Mouse (Mus musculus): ENCODE measurements at regions not wholly inside any gene's neighbourhood (a gene's known extent, or its start where the extent isn't known, plus 50 kb on each side); places are given as distances from the start of the nearest gene placed in this dataset.
A peak's percentile ranks its signal among the peaks of the same experiment; 100 is the strongest.

DNA sequence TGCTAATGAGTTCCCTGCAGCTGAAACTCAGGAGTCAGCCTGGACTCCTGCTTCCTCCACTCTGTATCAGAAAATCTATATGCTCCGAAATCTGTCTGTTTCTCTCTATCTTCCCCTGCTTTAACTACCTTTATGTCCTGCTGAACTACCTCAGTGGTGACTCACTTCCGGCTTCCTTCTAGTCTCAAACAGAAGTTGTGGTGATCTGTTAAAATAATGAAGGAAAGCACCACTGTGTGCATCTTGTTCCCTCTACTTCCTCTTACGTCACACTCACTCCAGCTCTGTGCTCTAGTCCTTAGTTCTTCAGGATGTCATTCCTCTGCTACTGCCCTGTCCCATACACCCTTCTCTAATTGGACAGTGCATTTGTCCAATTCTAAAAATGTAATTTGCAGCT, 148.2 kb upstream of the Prdm1 start:
- H3K36me3 ChIP-seq (ENCODE audit: insufficient read depth, low read length) = no peaks in the 10 kb centered on the region
- no peak overlapping the region for H3K4me3 ChIP-seq (ENCODE audit: low read length)
- H3K9ac ChIP-seq (replicated peaks; ENCODE audit: low read length) = no peak overlapping the region
- no peak for TF ChIP-seq CTCF (IDR thresholded peaks at IDR 0.05; ENCODE audit: low read depth)
- ATAC-seq (no peak), DNase-seq (ENCODE audit: low spot score) (no peak)
- H3K9me3 ChIP-seq (ENCODE audit: low read length) = no peaks in the 10 kb centered on the region
- no peak overlapping the region for H3K4me2 ChIP-seq (ENCODE audit: low read depth, low read length)
- H3K27me3 ChIP-seq (ENCODE audit: insufficient read depth, low read length) = no peaks in the 10 kb centered on the region
- H3K27ac ChIP-seq = no peak overlapping the region
- WGBS = 91% methylated on average over 3 of the region's 3 CpGs
- no peaks in the 10 kb centered on the region for H3K4me1 ChIP-seq (ENCODE audit: insufficient read depth, low read length)

DNA sequence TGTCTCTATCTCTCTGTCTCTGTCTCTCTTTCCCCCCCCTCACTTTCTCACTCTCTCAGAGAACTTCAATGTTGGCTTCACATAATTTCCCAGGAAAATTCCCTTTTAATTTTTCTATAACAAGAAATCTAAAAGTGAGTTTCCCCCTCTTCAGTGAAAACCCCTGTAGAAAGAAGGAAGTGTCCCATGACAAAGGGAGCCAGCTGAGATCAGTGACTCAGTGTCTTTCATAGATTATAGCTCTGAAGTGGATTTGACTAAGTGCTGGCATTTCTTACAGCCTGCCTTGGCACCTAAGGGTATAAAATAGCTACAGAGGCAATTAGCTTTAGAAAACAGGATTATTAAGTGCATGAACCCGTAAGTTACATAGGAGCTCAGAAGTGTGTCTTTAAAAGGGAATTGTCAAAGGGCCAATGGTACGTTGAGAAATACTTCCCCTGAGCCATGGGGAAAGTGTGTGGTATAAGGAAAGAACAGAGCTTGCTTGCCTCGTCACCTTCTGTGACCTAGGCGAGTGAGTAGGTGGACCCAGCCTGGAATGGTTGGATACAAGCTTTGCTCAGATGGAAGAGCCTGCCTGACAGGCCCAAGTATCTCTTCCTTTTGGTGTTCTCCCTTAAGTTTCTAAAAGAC, 137.3 kb upstream of the Prdm1 start:
- Histone ChIP-seq H3K36me3 (ENCODE audit: insufficient read depth, low read length) (no peaks in the 10 kb centered on the region), H3K4me2 (ENCODE audit: low read depth, low read length) (no peak overlapping the region), H3K27me3 (ENCODE audit: insufficient read depth, low read length) (no peaks in the 10 kb centered on the region), H3K4me1 (ENCODE audit: insufficient read depth, low read length) (no peaks in the 10 kb centered on the region), H3K9me3 (ENCODE audit: low read length) (no peaks in the 10 kb centered on the region), H3K4me3 (ENCODE audit: low read length) (no peak overlapping the region), H3K9ac (replicated peaks; ENCODE audit: low read length) (no peak overlapping the region), H3K27ac (no peak overlapping the region)
- no peak for TF ChIP-seq CTCF (IDR thresholded peaks at IDR 0.05; ENCODE audit: low read depth)
- no peak for ATAC-seq
- WGBS = 72% methylated on average over 4 of the region's 4 CpGs
- no peak for DNase-seq (ENCODE audit: low spot score)

DNA sequence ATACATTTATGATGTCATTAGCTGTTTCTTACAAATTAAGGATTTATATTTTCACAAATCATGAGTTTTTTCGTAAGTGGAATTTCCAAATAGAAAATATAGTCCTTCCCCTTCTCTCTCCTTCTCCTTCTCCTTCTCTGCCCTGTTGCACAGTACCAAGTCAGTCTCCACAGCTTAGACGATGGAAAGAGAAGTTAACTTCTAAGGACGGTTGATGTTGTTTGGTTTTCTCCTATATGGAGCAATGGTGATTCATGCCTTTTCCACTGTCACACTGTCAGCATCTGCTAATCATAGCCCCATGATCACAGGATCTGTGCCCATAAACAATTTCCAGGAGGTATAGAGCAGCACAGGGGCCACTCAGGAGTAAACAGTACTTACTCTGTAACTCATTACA, 131.2 kb upstream of the Prdm1 start:
- no peak for ATAC-seq
- no peak for TF ChIP-seq CTCF (IDR thresholded peaks at IDR 0.05; ENCODE audit: low read depth)
- Histone ChIP-seq H3K27ac (no peak overlapping the region), H3K4me1 (ENCODE audit: insufficient read depth, low read length) (no peaks in the 10 kb centered on the region), H3K27me3 (ENCODE audit: insufficient read depth, low read length) (no peaks in the 10 kb centered on the region), H3K36me3 (ENCODE audit: insufficient read depth, low read length) (no peaks in the 10 kb centered on the region), H3K4me3 (ENCODE audit: low read length) (no peak overlapping the region), H3K9me3 (ENCODE audit: low read length) (no peaks in the 10 kb centered on the region), H3K4me2 (ENCODE audit: low read depth, low read length) (no peak overlapping the region), H3K9ac (replicated peaks; ENCODE audit: low read length) (no peak overlapping the region)
- no peak for DNase-seq (ENCODE audit: low spot score)
- WGBS = 94% methylated on average over 3 of the region's 3 CpGs

DNA sequence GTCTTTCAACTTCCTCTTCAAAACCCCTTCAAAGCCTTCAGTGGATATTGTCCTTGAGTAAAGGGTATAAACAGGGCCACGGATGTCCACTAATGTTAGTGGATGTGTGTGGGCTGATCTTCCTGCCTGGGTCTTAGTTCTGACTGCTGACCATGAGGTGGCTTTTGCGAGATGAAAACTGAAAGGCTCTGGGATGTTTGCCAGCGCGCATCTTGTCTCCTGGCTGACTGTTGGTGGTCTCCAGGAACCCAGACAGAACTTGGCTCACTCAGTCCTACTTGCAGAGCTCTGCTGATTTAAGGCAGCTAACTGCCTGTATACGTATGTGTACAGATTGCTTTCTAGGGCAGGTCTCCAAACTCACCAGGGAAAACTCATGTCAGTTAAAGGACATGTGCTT, 125.5 kb upstream of the Prdm1 start:
- no peaks in the 10 kb centered on the region for H3K27me3 ChIP-seq (ENCODE audit: insufficient read depth, low read length)
- no peak overlapping the region for H3K9ac ChIP-seq (replicated peaks; ENCODE audit: low read length)
- peak; percentile 64 for ATAC-seq
- no peak overlapping the region for H3K4me2 ChIP-seq (ENCODE audit: low read depth, low read length)
- no peaks in the 10 kb centered on the region for H3K4me1 ChIP-seq (ENCODE audit: insufficient read depth, low read length)
- no peaks in the 10 kb centered on the region for H3K9me3 ChIP-seq (ENCODE audit: low read length)
- no peak overlapping the region for H3K4me3 ChIP-seq (ENCODE audit: low read length)
- DNase-seq (ENCODE audit: low spot score) = peak; percentile 78
- TF ChIP-seq CTCF (IDR thresholded peaks at IDR 0.05; ENCODE audit: low read depth) = no peak
- H3K27ac ChIP-seq = no peak overlapping the region
- no peaks in the 10 kb centered on the region for H3K36me3 ChIP-seq (ENCODE audit: insufficient read depth, low read length)
- WGBS = 57% methylated on average over 5 of the region's 5 CpGs

DNA sequence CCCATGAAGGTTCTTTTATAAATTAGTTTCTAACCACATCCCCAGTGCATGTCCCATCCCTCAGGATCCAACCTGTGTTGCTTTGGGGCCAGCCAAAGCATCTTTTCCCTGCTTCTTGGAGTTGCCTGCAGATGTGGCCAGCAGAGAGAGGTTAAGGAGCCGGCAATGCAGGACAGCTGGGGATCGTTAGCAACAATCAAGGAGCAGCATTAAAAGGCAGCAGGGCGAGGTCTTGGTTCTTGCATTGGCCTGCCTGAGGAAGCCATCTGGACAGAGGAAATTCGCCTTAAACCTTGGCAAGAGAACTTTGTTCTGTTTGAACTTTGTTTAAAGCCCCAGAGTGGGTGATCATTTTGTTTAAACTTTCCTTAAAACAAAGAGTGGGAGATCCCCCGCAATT, 118.7 kb upstream of the Prdm1 start:
- Histone ChIP-seq H3K27me3 (ENCODE audit: insufficient read depth, low read length) (no peaks in the 10 kb centered on the region), H3K9ac (replicated peaks; ENCODE audit: low read length) (no peak overlapping the region), H3K4me3 (ENCODE audit: low read length) (no peak overlapping the region), H3K36me3 (ENCODE audit: insufficient read depth, low read length) (no peaks in the 10 kb centered on the region), H3K4me1 (ENCODE audit: insufficient read depth, low read length) (no peaks in the 10 kb centered on the region), H3K9me3 (ENCODE audit: low read length) (no peaks in the 10 kb centered on the region), H3K4me2 (ENCODE audit: low read depth, low read length) (no peak overlapping the region), H3K27ac (no peak overlapping the region)
- no peak for DNase-seq (ENCODE audit: low spot score)
- WGBS = 59% methylated on average over 5 of the region's 5 CpGs
- TF ChIP-seq CTCF (IDR thresholded peaks at IDR 0.05; ENCODE audit: low read depth) = no peak
- no peak for ATAC-seq

DNA sequence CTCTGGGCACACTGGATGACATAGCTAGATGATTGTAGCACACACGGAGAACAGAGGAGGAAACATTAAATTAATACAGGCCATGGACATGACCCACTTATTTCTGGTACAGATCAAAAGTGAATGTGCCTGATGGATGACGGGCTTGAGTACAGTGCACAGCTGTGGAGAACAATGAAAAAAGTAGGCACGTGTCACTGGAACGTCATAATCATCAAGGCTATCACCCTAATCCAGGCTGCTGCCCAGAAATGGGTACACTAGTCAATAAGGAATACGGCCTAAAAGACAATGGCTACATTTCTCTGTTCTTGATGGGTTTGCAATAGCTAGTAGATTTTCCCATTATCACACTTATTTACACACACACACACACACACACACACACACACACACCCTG, 118.3 kb upstream of the Prdm1 start:
- 86% methylated on average over 5 of the region's 5 CpGs for WGBS
- ATAC-seq = no peak
- no peaks in the 10 kb centered on the region for H3K9me3 ChIP-seq (ENCODE audit: low read length)
- no peaks in the 10 kb centered on the region for H3K4me1 ChIP-seq (ENCODE audit: insufficient read depth, low read length)
- no peaks in the 10 kb centered on the region for H3K27me3 ChIP-seq (ENCODE audit: insufficient read depth, low read length)
- no peak overlapping the region for H3K27ac ChIP-seq
- no peak for TF ChIP-seq CTCF (IDR thresholded peaks at IDR 0.05; ENCODE audit: low read depth)
- no peak overlapping the region for H3K9ac ChIP-seq (replicated peaks; ENCODE audit: low read length)
- DNase-seq (ENCODE audit: low spot score) = no peak
- no peaks in the 10 kb centered on the region for H3K36me3 ChIP-seq (ENCODE audit: insufficient read depth, low read length)
- H3K4me3 ChIP-seq (ENCODE audit: low read length) = no peak overlapping the region
- no peak overlapping the region for H3K4me2 ChIP-seq (ENCODE audit: low read depth, low read length)

DNA sequence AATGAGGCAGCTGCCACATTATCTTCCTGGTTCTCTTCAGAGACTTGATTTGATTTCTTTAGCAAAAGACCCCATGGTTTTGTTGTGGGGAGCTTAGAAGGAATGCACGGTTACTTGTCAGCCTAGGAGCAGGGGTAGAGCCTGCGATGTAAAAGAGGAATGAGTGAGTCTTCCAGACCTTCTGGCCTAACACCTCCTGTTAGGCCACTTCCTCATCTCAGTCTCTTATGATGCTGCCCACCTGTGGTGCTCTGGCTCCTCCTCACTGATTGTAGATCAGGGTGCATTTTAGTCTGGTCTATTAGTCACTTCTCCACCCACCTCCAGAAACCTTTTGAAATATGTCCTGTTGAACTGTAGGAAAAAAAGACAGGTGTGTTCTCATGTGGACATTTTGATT, 113.3 kb upstream of the Prdm1 start:
- Histone ChIP-seq H3K4me3 (ENCODE audit: low read length) (no peak overlapping the region), H3K36me3 (ENCODE audit: insufficient read depth, low read length) (no peaks in the 10 kb centered on the region), H3K9ac (replicated peaks; ENCODE audit: low read length) (no peak overlapping the region), H3K4me1 (ENCODE audit: insufficient read depth, low read length) (no peaks in the 10 kb centered on the region), H3K4me2 (ENCODE audit: low read depth, low read length) (no peak overlapping the region), H3K27ac (no peak overlapping the region), H3K27me3 (ENCODE audit: insufficient read depth, low read length) (no peaks in the 10 kb centered on the region), H3K9me3 (ENCODE audit: low read length) (no peaks in the 10 kb centered on the region)
- ATAC-seq (no peak), DNase-seq (ENCODE audit: low spot score) (no peak)
- TF ChIP-seq CTCF (IDR thresholded peaks at IDR 0.05; ENCODE audit: low read depth) = no peak
- 89% methylated on average over 2 of the region's 2 CpGs for WGBS

Measured in hindbrain, postnatal 0 days (tissue).